Mouse (Mus musculus) kidney, embryonic 16.5 days (tissue): ENCODE measurements around the gene Mreg. TPM values are rescaled to one million over a fixed set of nuclear protein-coding genes. Genes with fewer than 3 reads are reported as not detected.
A peak's percentile ranks its signal among the peaks of the same experiment; 100 is the strongest.

Source experiments
- ATAC-seq: fragments of 200-750 bp; cut with Nextera tagmentation; 2 replicates; pipeline ENCODE4 v1.8.0; 2017; ENCODE audit warnings: moderate TSS enrichment; ENCODE audit not compliant: low FRiP score, low TSS enrichment
- H3K27ac ChIP-seq: fragments of 300-500 bp; sonication (generic); 2 replicates; pipeline ENCODE4 v1.5.1; 2014; ENCODE audit warnings: low read length
- H3K27me3 ChIP-seq: fragments of 300-500 bp; sonication (generic); 2 replicates; pipeline ENCODE4 v1.6.1; 2014; ENCODE audit warnings: low read length, control low read depth, mixed read lengths; ENCODE audit not compliant: insufficient read depth
- H3K36me3 ChIP-seq: fragments of 300-500 bp; sonication (generic); 2 replicates; pipeline ENCODE4 v1.6.1; 2014; ENCODE audit warnings: low read length, control low read depth, mixed read lengths; ENCODE audit not compliant: insufficient read depth
- H3K4me1 ChIP-seq: fragments of 300-500 bp; sonication (generic); 2 replicates; pipeline ENCODE4 v1.6.1; 2014; ENCODE audit warnings: low read length, control low read depth, mixed read lengths; ENCODE audit not compliant: insufficient read depth
- H3K4me2 ChIP-seq: fragments of 300-500 bp; sonication (generic); replicated peaks from 2 replicates; pipeline ENCODE4 v1.6.1; 2014; ENCODE audit warnings: low read depth, low read length
- H3K4me3 ChIP-seq: fragments of 300-500 bp; sonication (generic); 2 replicates; pipeline ENCODE4 v1.5.1; 2014; ENCODE audit warnings: mild to moderate bottlenecking, low read length
- H3K9ac ChIP-seq: fragments of 300-500 bp; sonication (generic); replicated peaks from 2 replicates; pipeline ENCODE4 v1.6.1; 2014; ENCODE audit warnings: low read length
- H3K9me3 ChIP-seq: fragments of 300-500 bp; sonication (generic); 2 replicates; pipeline ENCODE4 v1.6.1; 2016; ENCODE audit warnings: low read length, control low read depth
- WGBS: fragments of 180-500 bp; shearing (Covaris S2); extraction: QIAGEN DNeasy Blood & Tissue Kit; methylation state at CpG from one replicate; pipeline ENCODE4 v1.1.7; 2014; 5-methylcytosine and 5-hydroxymethylcytosine counted together
- polyA plus RNA-seq: library from polyadenylated mRNA; unstranded; fragments of >200 nt; fragmentation: Nextera tagmentation; extraction: Ambion mirVana; gene quantifications from 2 replicates; pipeline ENCODE4 v1.2.1, GENCODE M21; 2015

Gene Mreg
- polyA plus RNA-seq, 1 experiment from 2014 or later, result 5.3 TPM

GRCm38 (mm10) chr1:72145041-72145440, 67.1 kb downstream of the Mreg start:
- Histone ChIP-seq H3K36me3 (no peaks in the 10 kb centered on the region), H3K27me3 (no peaks in the 10 kb centered on the region), H3K4me2 (no peak overlapping the region), H3K4me3 (no peak overlapping the region), H3K4me1 (no peaks in the 10 kb centered on the region), H3K9ac (no peak overlapping the region), H3K27ac (no peak overlapping the region), H3K9me3 (no peaks in the 10 kb centered on the region)
- no peak for ATAC-seq

- WGBS, result 79% methylated on average over 4 of the region's 4 CpGs
- no peak overlapping the region for H3K27ac ChIP-seq
- no peak for ATAC-seq
- H3K4me3 ChIP-seq, result no peak overlapping the region
- H3K4me1 ChIP-seq, result no peaks in the 10 kb centered on the region
- H3K9ac ChIP-seq, result no peak overlapping the region
- H3K4me2 ChIP-seq, result no peak overlapping the region
- H3K27me3 ChIP-seq, result no peaks in the 10 kb centered on the region
- H3K36me3 ChIP-seq, result no peaks in the 10 kb centered on the region
- H3K9me3 ChIP-seq, result no peaks in the 10 kb centered on the region
Observed at GRCm38 (mm10) chr1:72144426-72144825, 67.7 kb downstream of the Mreg start.

GRCm38 (mm10) chr1:72141893-72142480, 70.1 kb downstream of the Mreg start:
- WGBS, result 5% methylated on average over 11 of the region's 11 CpGs
- Histone ChIP-seq H3K9ac (no peak overlapping the region; the same call in 1 of the 2 replicates), H3K36me3 (no peaks in the 10 kb centered on the region), H3K27me3 (no peaks in the 10 kb centered on the region), H3K4me2 (peak overlapping the region; percentile 49), H3K4me3 (peak overlapping the region; percentile 25), H3K9me3 (no peaks in the 10 kb centered on the region), H3K27ac (no peak overlapping the region), H3K4me1 (no peaks in the 10 kb centered on the region)
- 0 out of 2 replicates have a peak, but pooled peaks have one; percentile 42 for ATAC-seq

GRCm38 (mm10) chr1:72136101-72136500, 76.0 kb downstream of the Mreg start:
- no peak overlapping the region for H3K4me2 ChIP-seq
- peaks cover 6% of the 10 kb centered on the region; the same call in 1 of the 2 replicates for H3K9me3 ChIP-seq
- H3K36me3 ChIP-seq, result no peaks in the 10 kb centered on the region
- 93% methylated on average over 10 of the region's 10 CpGs for WGBS
- ATAC-seq, result no peak
- no peaks in the 10 kb centered on the region for H3K27me3 ChIP-seq
- H3K4me1 ChIP-seq, result no peaks in the 10 kb centered on the region
- H3K27ac ChIP-seq, result no peak overlapping the region
- H3K4me3 ChIP-seq, result no peak overlapping the region
- no peak overlapping the region for H3K9ac ChIP-seq

- H3K9ac ChIP-seq, result no peak overlapping the region
- no peak for ATAC-seq
- WGBS, result 81% methylated on average over 1 of the region's 1 CpGs
Observed at GRCm38 (mm10) chr1:72134534-72134933, 77.6 kb downstream of the Mreg start.

GRCm38 (mm10) chr1:72123434-72124297, 88.4 kb downstream of the Mreg start:
- Histone ChIP-seq H3K4me1 (no peaks in the 10 kb centered on the region), H3K9ac (no peak overlapping the region), H3K4me2 (peak overlapping the region; percentile 26; the same call in 1 of the 2 replicates), H3K27ac (no peak overlapping the region), H3K27me3 (no peaks in the 10 kb centered on the region), H3K4me3 (no peak overlapping the region), H3K36me3 (no peaks in the 10 kb centered on the region), H3K9me3 (no peaks in the 10 kb centered on the region)
- WGBS, result 26% methylated on average over 23 of the region's 23 CpGs
- ATAC-seq, result peak; percentile 80

More at GRCm38 (mm10) chr1:72134534-72134933, 77.6 kb downstream of the Mreg start:
- Histone ChIP-seq H3K27ac (no peak overlapping the region), H3K27me3 (no peaks in the 10 kb centered on the region), H3K4me2 (no peak overlapping the region), H3K4me1 (no peaks in the 10 kb centered on the region), H3K4me3 (no peak overlapping the region), H3K36me3 (no peaks in the 10 kb centered on the region), H3K9me3 (peaks cover 6% of the 10 kb centered on the region; the same call in 1 of the 2 replicates)

- Histone ChIP-seq H3K9ac (no peak overlapping the region), H3K4me2 (no peak overlapping the region), H3K9me3 (no peaks in the 10 kb centered on the region), H3K4me1 (no peaks in the 10 kb centered on the region), H3K27ac (no peak overlapping the region), H3K4me3 (no peak overlapping the region), H3K36me3 (no peaks in the 10 kb centered on the region), H3K27me3 (no peaks in the 10 kb centered on the region)
- 80% methylated on average over 17 of the region's 17 CpGs for WGBS
- ATAC-seq, result no peak
Observed at GRCm38 (mm10) chr1:72121608-72122185, 90.4 kb downstream of the Mreg start.

- H3K36me3 ChIP-seq, result no peaks in the 10 kb centered on the region
- H3K4me1 ChIP-seq, result no peaks in the 10 kb centered on the region
- no peak overlapping the region for H3K4me2 ChIP-seq
- no peaks in the 10 kb centered on the region for H3K27me3 ChIP-seq
- WGBS, result 73% methylated on average over 4 of the region's 4 CpGs
- H3K4me3 ChIP-seq, result no peak overlapping the region
- ATAC-seq, result no peak
- H3K9me3 ChIP-seq, result no peaks in the 10 kb centered on the region
- no peak overlapping the region for H3K27ac ChIP-seq
- H3K9ac ChIP-seq, result no peak overlapping the region
Observed at GRCm38 (mm10) chr1:72119981-72120380, 92.1 kb downstream of the Mreg start.

GRCm38 (mm10) chr1:72114206-72114605, 97.9 kb downstream of the Mreg start:
- no peak overlapping the region for H3K4me3 ChIP-seq
- H3K9me3 ChIP-seq, result no peaks in the 10 kb centered on the region
- no peaks in the 10 kb centered on the region for H3K4me1 ChIP-seq
- no peak overlapping the region for H3K27ac ChIP-seq
- no peak overlapping the region for H3K9ac ChIP-seq
- 83% methylated on average over 5 of the region's 5 CpGs for WGBS
- no peak overlapping the region for H3K4me2 ChIP-seq
- ATAC-seq, result no peak
- no peaks in the 10 kb centered on the region for H3K36me3 ChIP-seq
- no peaks in the 10 kb centered on the region for H3K27me3 ChIP-seq
